Mouse (Mus musculus) megakaryocyte, embryonic 14.5 days (primary cell): Measurements from ENCODE around the gene Ctbs. TPM values are rescaled to one million over a fixed set of nuclear protein-coding genes. Genes with fewer than 3 reads are reported as not detected.

Source experiments
- H3K27me3 ChIP-seq: replicated peaks from 2 replicates; pipeline ENCODE3; 2012; ENCODE audit warnings: inconsistent platforms
- H3K36me3 ChIP-seq: replicated peaks from 2 replicates; pipeline ENCODE3; 2012; ENCODE audit warnings: low read length, inconsistent platforms, mixed read lengths
- H3K4me1 ChIP-seq: 2 replicates; pipeline ENCODE4 v1.6.1; 2012; ENCODE audit warnings: inconsistent platforms
- H3K4me3 ChIP-seq: replicated peaks from 2 replicates; pipeline ENCODE3; 2012; ENCODE audit warnings: moderate library complexity, mild to moderate bottlenecking, inconsistent platforms
- H3K9me3 ChIP-seq: 2 replicates; pipeline ENCODE4 v1.6.1; 2012; ENCODE audit warnings: inconsistent platforms
- FLI1 ChIP-seq: IDR thresholded peaks from 2 replicates; pipeline ENCODE4 v1.6.1; 2012; ENCODE audit warnings: low read length, inconsistent platforms, mixed read lengths
- GATA1 ChIP-seq: IDR thresholded peaks from 3 replicates; pipeline ENCODE4 v1.6.1; 2012; ENCODE audit warnings: mixed read lengths, low read length, inconsistent platforms, borderline replicate concordance
- polyA plus RNA-seq: library from polyadenylated mRNA; stranded (reverse); fragments of >175 nt; gene quantifications from 2 replicates; pipeline ENCODE4 v1.2.3, GENCODE M21; 2012; ENCODE audit warnings: low replicate concordance; ENCODE audit not compliant: insufficient read depth

Gene Ctbs
- polyA plus RNA-seq, 1 experiment = 21.7 TPM

DNA sequence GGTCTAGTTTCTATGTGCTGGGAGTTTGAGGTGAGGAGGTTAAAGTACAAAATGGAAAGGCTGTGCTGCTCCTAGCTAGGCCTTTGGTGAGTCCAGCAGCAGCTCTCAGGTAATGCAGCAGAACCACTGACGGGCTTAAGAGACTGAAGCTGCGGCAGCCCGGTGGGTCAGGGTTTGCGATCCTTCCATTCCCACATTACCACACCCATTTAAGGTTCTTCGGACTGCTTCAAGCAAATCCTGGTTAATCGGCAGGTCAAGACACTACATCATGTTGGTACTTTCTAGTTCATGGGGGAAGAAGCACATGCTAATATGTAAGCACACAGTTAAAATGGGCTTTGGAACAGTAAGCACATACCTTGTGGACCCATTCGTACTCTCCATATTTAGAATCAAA, 57.1 kb downstream of the Ctbs start:
- H3K4me3 ChIP-seq = no peak overlapping the region
- no peaks in the 10 kb centered on the region for H3K9me3 ChIP-seq
- H3K27me3 ChIP-seq = no peaks in the 10 kb centered on the region
- H3K4me1 ChIP-seq = peaks cover 28% of the 10 kb centered on the region
- no peak for TF ChIP-seq FLI1
- TF ChIP-seq GATA1 = no peak
- peaks cover 99% of the 10 kb centered on the region for H3K36me3 ChIP-seq

Other genes with a start within 250 kb of the Ctbs start
- gene Lpar3, start 228.8 kb upstream of the Ctbs start, polyA plus RNA-seq = not detected in 2 replicates
- 0.51 and 10.1 TPM in 2 replicates for gene Ssx2ip, start 45.2 kb upstream of the Ctbs start, polyA plus RNA-seq
- gene Spata1, start 50.0 kb downstream of the Ctbs start, polyA plus RNA-seq = 0.56 and 0.61 TPM in 2 replicates
- gene Gng5, start 50.0 kb downstream of the Ctbs start, polyA plus RNA-seq = 162 and 413 TPM in 2 replicates
- gene Rpf1, start 71.6 kb downstream of the Ctbs start, polyA plus RNA-seq = 6.6 and 9.7 TPM in 2 replicates
- not detected in 2 replicates for gene Uox, start 120.6 kb downstream of the Ctbs start, polyA plus RNA-seq
- not detected in 2 replicates for gene Dnase2b, start 165.8 kb downstream of the Ctbs start, polyA plus RNA-seq
- not detected in 2 replicates for gene 4930503B20Rik, start 201.5 kb downstream of the Ctbs start, polyA plus RNA-seq
- gene Samd13, start 235.8 kb downstream of the Ctbs start, polyA plus RNA-seq = not detected in 2 replicates